Mouse (Mus musculus): ENCODE measurements around the gene Olfr524. TPM values are rescaled to one million over a fixed set of nuclear protein-coding genes. Genes with fewer than 3 reads are reported as not detected.

Gene Olfr524
- not detected for total RNA-seq (2021)

GRCm38 (mm10) chr7:140205864-140206263 lies at the start of gene Olfr524:
Olfr524 (minus strand) TSS chr7:140205964.
- no peak for DNase-seq

- DNase-seq = no peak
Measured at GRCm38 (mm10) chr7:140253780-140254299, 48.1 kb upstream of the Olfr524 start.

- DNase-seq = no peak
Measured at GRCm38 (mm10) chr7:140247216-140247615, 41.5 kb upstream of the Olfr524 start, which contains the start of gene 5830411N06Rik. 5830411N06Rik (plus strand) TSS chr7:140247284.

GRCm38 (mm10) chr7:140233696-140234095 lies 27.9 kb upstream of the Olfr524 start:
- no peak for DNase-seq

- DNase-seq = no peak
Measured at GRCm38 (mm10) chr7:140231026-140231425, 25.3 kb upstream of the Olfr524 start.

- DNase-seq = no peak
Measured at GRCm38 (mm10) chr7:140228476-140228875, 22.7 kb upstream of the Olfr524 start.

- no peak for DNase-seq
Measured at GRCm38 (mm10) chr7:140224209-140224608, 18.4 kb upstream of the Olfr524 start.

- no peak for DNase-seq
Measured at GRCm38 (mm10) chr7:140220375-140220774, 14.6 kb upstream of the Olfr524 start.

GRCm38 (mm10) chr7:140219268-140219667 lies 13.5 kb upstream of the Olfr524 start:
- peak; percentile 15 for DNase-seq

- DNase-seq = no peak
Measured at GRCm38 (mm10) chr7:140217967-140218366, 12.2 kb upstream of the Olfr524 start, which contains the start of gene Cd163l1. Cd163l1 (plus strand) TSS chr7:140218267.

GRCm38 (mm10) chr7:140213841-140214240 lies 8.1 kb upstream of the Olfr524 start:
- no peak for DNase-seq

- no peak for DNase-seq
Measured at GRCm38 (mm10) chr7:140208677-140209076, 2.9 kb upstream of the Olfr524 start.

GRCm38 (mm10) chr7:140208153-140208552 lies 2.4 kb upstream of the Olfr524 start:
- no peak for DNase-seq

GRCm38 (mm10) chr7:140206904-140207303 lies 1.1 kb upstream of the Olfr524 start:
- DNase-seq = no peak

- DNase-seq = no peak
Measured at GRCm38 (mm10) chr7:140201090-140201489, 4.7 kb downstream of the Olfr524 start.

GRCm38 (mm10) chr7:140196002-140196401 lies 9.8 kb downstream of the Olfr524 start:
- DNase-seq = no peak

GRCm38 (mm10) chr7:140194031-140194430 lies 11.7 kb downstream of the Olfr524 start:
- DNase-seq = no peak

GRCm38 (mm10) chr7:140192851-140193250 lies 12.9 kb downstream of the Olfr524 start:
- DNase-seq = no peak

GRCm38 (mm10) chr7:140192445-140192844 lies 13.3 kb downstream of the Olfr524 start:
- DNase-seq = no peak

- DNase-seq = no peak
Measured at GRCm38 (mm10) chr7:140190435-140190834, 15.3 kb downstream of the Olfr524 start.

- no peak for DNase-seq
Measured at GRCm38 (mm10) chr7:140188391-140189328, 17.1 kb downstream of the Olfr524 start.

- no peak for DNase-seq
Measured at GRCm38 (mm10) chr7:140187721-140188390, 17.9 kb downstream of the Olfr524 start.
